Mouse (Mus musculus): ENCODE results near the gene Gabpb1. TPM values are rescaled to one million over a fixed set of nuclear protein-coding genes. Genes with fewer than 3 reads are reported as not detected.

Gene Gabpb1
- polyA plus RNA-seq (2015; fragmentation: Nextera tagmentation; extraction: Ambion mirVana) = 68.2 and 69.6 TPM in 2 replicates

GRCm38 (mm10) chr2:126676122-126676515 lies at the start of gene Gabpb1:
Gene Gabpb1, minus strand, starts transcription at chr2:126676337.
- WGBS = 23% methylated on average over 12 of the region's 12 CpGs
- peaks cover 29% of the 10 kb centered on the region for H3K4me1 ChIP-seq
- no peaks in the 10 kb centered on the region for H3K27me3 ChIP-seq
- peak within 1 kb of the TSS; percentile 100 for H3K27ac ChIP-seq
- peak within 1 kb of the TSS; percentile 100 for H3K9ac ChIP-seq
- peaks cover 4% of the 10 kb centered on the region; the same call in 1 of the 2 replicates for H3K9me3 ChIP-seq
- no peak for ATAC-seq (ENCODE audit: low FRiP score, low read depth)
- peaks cover 30% of the 10 kb centered on the region for H3K36me3 ChIP-seq
- peak within 1 kb of the TSS; percentile 93 for H3K4me3 ChIP-seq
- H3K4me2 ChIP-seq (replicated peaks) = peak within 1 kb of the TSS; percentile 77

GRCm38 (mm10) chr2:126712950-126713349 lies 36.8 kb upstream of the Gabpb1 start:
- no peak for ATAC-seq (ENCODE audit: low FRiP score, low read depth)
- H3K4me3 ChIP-seq = no peak overlapping the region
- no peak overlapping the region for H3K9ac ChIP-seq
- H3K27me3 ChIP-seq = no peaks in the 10 kb centered on the region
- H3K4me2 ChIP-seq (replicated peaks) = no peak overlapping the region
- H3K4me1 ChIP-seq = peaks cover 8% of the 10 kb centered on the region
- no peaks in the 10 kb centered on the region for H3K9me3 ChIP-seq
- H3K27ac ChIP-seq = no peak overlapping the region
- H3K36me3 ChIP-seq = peaks cover 2% of the 10 kb centered on the region; the same call in 1 of the 2 replicates

GRCm38 (mm10) chr2:126712526-126712925 lies 36.4 kb upstream of the Gabpb1 start:
- WGBS = 94% methylated on average over 5 of the region's 5 CpGs

GRCm38 (mm10) chr2:126708361-126708760 lies 32.2 kb upstream of the Gabpb1 start:
- Histone ChIP-seq H3K27me3 (0 out of 2 replicates have a peak, but pooled peaks cover 4% of the 10 kb centered on the region), H3K9ac (peak overlapping the region; percentile 94; the same call in 1 of the 2 replicates), H3K27ac (no peak overlapping the region), H3K4me2 (replicated peaks) (peak overlapping the region; percentile 78), H3K36me3 (no peaks in the 10 kb centered on the region; the same call in 1 of the 2 replicates), H3K4me1 (peaks cover 10% of the 10 kb centered on the region), H3K9me3 (no peaks in the 10 kb centered on the region), H3K4me3 (peak overlapping the region; percentile 90)
- 83% methylated on average over 4 of the region's 4 CpGs for WGBS
- ATAC-seq (ENCODE audit: low FRiP score, low read depth) = no peak

More at GRCm38 (mm10) chr2:126712526-126712925, 36.4 kb upstream of the Gabpb1 start:
- Histone ChIP-seq H3K9me3 (no peaks in the 10 kb centered on the region), H3K9ac (no peak overlapping the region), H3K4me2 (replicated peaks) (no peak overlapping the region), H3K4me1 (peaks cover 10% of the 10 kb centered on the region), H3K4me3 (no peak overlapping the region), H3K27ac (no peak overlapping the region), H3K27me3 (no peaks in the 10 kb centered on the region), H3K36me3 (peaks cover 2% of the 10 kb centered on the region; the same call in 1 of the 2 replicates)
- ATAC-seq (ENCODE audit: low FRiP score, low read depth) = no peak

- Histone ChIP-seq H3K27ac (peak overlapping the region; percentile 79), H3K36me3 (no peaks in the 10 kb centered on the region; the same call in 1 of the 2 replicates), H3K27me3 (0 out of 2 replicates have a peak, but pooled peaks cover 4% of the 10 kb centered on the region), H3K4me2 (replicated peaks) (peak overlapping the region; percentile 78), H3K4me3 (peak overlapping the region; percentile 90), H3K9me3 (no peaks in the 10 kb centered on the region; the same call in 1 of the 2 replicates), H3K9ac (peak overlapping the region; percentile 94), H3K4me1 (peaks cover 10% of the 10 kb centered on the region)
- WGBS = under 1% methylated on average over 23 of the region's 23 CpGs
- ATAC-seq (ENCODE audit: low FRiP score, low read depth) = peak; percentile 87
Measured at GRCm38 (mm10) chr2:126707438-126707779, 31.3 kb upstream of the Gabpb1 start.

- H3K9ac ChIP-seq = peak within 1 kb of the TSS; percentile 94
- 2% methylated on average over 47 of the region's 47 CpGs for WGBS
- H3K4me1 ChIP-seq = peaks cover 10% of the 10 kb centered on the region
- peak within 1 kb of the TSS; percentile 79 for H3K27ac ChIP-seq
- peak within 1 kb of the TSS; percentile 90 for H3K4me3 ChIP-seq
- no peaks in the 10 kb centered on the region for H3K36me3 ChIP-seq
- 0 out of 2 replicates have a peak, but pooled peaks cover 4% of the 10 kb centered on the region for H3K27me3 ChIP-seq
- peak within 1 kb of the TSS; percentile 78 for H3K4me2 ChIP-seq (replicated peaks)
- no peaks in the 10 kb centered on the region; the same call in 1 of the 2 replicates for H3K9me3 ChIP-seq
- ATAC-seq (ENCODE audit: low FRiP score, low read depth) = peak; percentile 100
Measured at GRCm38 (mm10) chr2:126706759-126707437, 30.8 kb upstream of the Gabpb1 start, which contains the start of gene Usp8. Gene Usp8, plus strand, starts transcription at chr2:126707328.

GRCm38 (mm10) chr2:126695285-126695684 lies 19.1 kb upstream of the Gabpb1 start:
- H3K4me3 ChIP-seq = no peak overlapping the region
- 80% methylated on average over 6 of the region's 6 CpGs for WGBS

GRCm38 (mm10) chr2:126691290-126691689 lies 15.2 kb upstream of the Gabpb1 start:
- Histone ChIP-seq H3K27me3 (no peaks in the 10 kb centered on the region), H3K27ac (no peak overlapping the region), H3K4me1 (no peaks in the 10 kb centered on the region), H3K36me3 (peaks cover 4% of the 10 kb centered on the region; the same call in 1 of the 2 replicates), H3K4me3 (no peak overlapping the region), H3K4me2 (replicated peaks) (no peak overlapping the region), H3K9ac (no peak overlapping the region), H3K9me3 (no peaks in the 10 kb centered on the region)
- 82% methylated on average over 3 of the region's 3 CpGs for WGBS
- no peak for ATAC-seq (ENCODE audit: low FRiP score, low read depth)

More at GRCm38 (mm10) chr2:126695285-126695684, 19.1 kb upstream of the Gabpb1 start:
- Histone ChIP-seq H3K4me1 (no peaks in the 10 kb centered on the region), H3K27ac (no peak overlapping the region), H3K36me3 (no peaks in the 10 kb centered on the region), H3K4me2 (replicated peaks) (no peak overlapping the region), H3K9me3 (no peaks in the 10 kb centered on the region), H3K9ac (no peak overlapping the region), H3K27me3 (no peaks in the 10 kb centered on the region)
- no peak for ATAC-seq (ENCODE audit: low FRiP score, low read depth)

GRCm38 (mm10) chr2:126682937-126683336 lies 6.8 kb upstream of the Gabpb1 start:
- H3K27ac ChIP-seq = no peak overlapping the region
- no peaks in the 10 kb centered on the region for H3K27me3 ChIP-seq
- no peak overlapping the region for H3K4me2 ChIP-seq (replicated peaks)
- ATAC-seq (ENCODE audit: low FRiP score, low read depth) = no peak
- 97% methylated on average over 1 of the region's 1 CpGs for whole genome bisulfite sequencing
- no peak overlapping the region for H3K9ac ChIP-seq
- peaks cover 7% of the 10 kb centered on the region; the same call in 1 of the 2 replicates for H3K9me3 ChIP-seq
- no peaks in the 10 kb centered on the region for H3K4me1 ChIP-seq
- H3K4me3 ChIP-seq = no peak overlapping the region
- peaks cover 47% of the 10 kb centered on the region for H3K36me3 ChIP-seq

GRCm38 (mm10) chr2:126682333-126682732 lies 6.2 kb upstream of the Gabpb1 start:
- H3K27ac ChIP-seq = no peak overlapping the region
- peaks cover 47% of the 10 kb centered on the region for H3K36me3 ChIP-seq
- 71% methylated on average over 2 of the region's 2 CpGs for WGBS
- H3K4me2 ChIP-seq (replicated peaks) = no peak overlapping the region
- H3K27me3 ChIP-seq = no peaks in the 10 kb centered on the region
- peaks cover 7% of the 10 kb centered on the region; the same call in 1 of the 2 replicates for H3K9me3 ChIP-seq
- H3K9ac ChIP-seq = no peak overlapping the region
- no peaks in the 10 kb centered on the region for H3K4me1 ChIP-seq
- no peak for ATAC-seq (ENCODE audit: low FRiP score, low read depth)
- H3K4me3 ChIP-seq = no peak overlapping the region

GRCm38 (mm10) chr2:126677366-126677765 lies 1.2 kb upstream of the Gabpb1 start:
- WGBS = 91% methylated on average over 1 of the region's 1 CpGs
- H3K27ac ChIP-seq = no peak overlapping the region
- H3K36me3 ChIP-seq = peaks cover 33% of the 10 kb centered on the region
- no peaks in the 10 kb centered on the region for H3K27me3 ChIP-seq
- H3K9me3 ChIP-seq = peaks cover 4% of the 10 kb centered on the region; the same call in 1 of the 2 replicates
- no peak for ATAC-seq (ENCODE audit: low FRiP score, low read depth)
- H3K4me3 ChIP-seq = no peak overlapping the region
- peaks cover 22% of the 10 kb centered on the region for H3K4me1 ChIP-seq
- H3K9ac ChIP-seq = no peak overlapping the region
- H3K4me2 ChIP-seq (replicated peaks) = peak overlapping the region; percentile 77

Data from limb, embryonic 13.5 days (tissue).